Mouse (Mus musculus) G1E (cell line): Measurements from ENCODE around the gene 4921536K21Rik.

Experiments used
- CTCF ChIP-seq: IDR thresholded peaks from 2 replicates; pipeline ENCODE4 v1.5.1; 2012; ENCODE audit warnings: low read depth, low read length, inconsistent platforms, mixed read lengths
- GATA1 ChIP-seq: IDR thresholded peaks from 2 replicates; pipeline ENCODE4 v1.6.1; 2012; ENCODE audit warnings: borderline replicate concordance, low read length, inconsistent platforms, mixed read lengths
- GATA2 ChIP-seq: IDR thresholded peaks from 2 replicates; pipeline ENCODE4 v1.6.1; 2012; ENCODE audit warnings: low read depth, low read length, inconsistent platforms, borderline replicate concordance
- POLR2AphosphoS5 ChIP-seq: IDR thresholded peaks from 2 replicates; pipeline ENCODE4 v1.6.1; 2012; ENCODE audit warnings: low read depth, low read length, inconsistent platforms; ENCODE audit not compliant: insufficient replicate concordance
- TAL1 ChIP-seq: conservative IDR thresholded peaks from 2 replicates; pipeline ENCODE4 v1.6.1; 2012; ENCODE audit warnings: low read depth, low read length, inconsistent platforms, mixed read lengths

DNA sequence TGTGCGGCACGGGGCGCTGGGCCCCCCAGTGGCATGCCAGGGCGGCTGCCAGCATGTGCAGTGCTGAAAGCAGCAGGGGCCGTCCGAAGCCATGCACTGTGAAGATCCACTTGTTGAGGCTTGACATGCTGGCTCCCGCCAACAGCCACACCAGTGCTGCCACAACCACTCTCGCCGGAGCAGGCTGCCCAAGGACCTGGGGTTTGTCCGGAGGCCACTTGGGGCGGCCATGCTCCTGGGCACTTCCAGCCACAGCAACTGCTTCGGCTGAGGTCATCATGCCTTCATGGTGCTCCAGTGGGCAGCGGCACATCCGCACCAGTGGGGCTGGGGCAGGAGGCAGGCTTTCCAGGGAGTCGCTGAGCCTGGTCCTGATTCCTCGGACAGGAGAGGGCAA is 18.0 kb upstream of the 4921536K21Rik start:
- TF ChIP-seq CTCF (no peak), TAL1 (no peak), GATA2 (no peak), GATA1 (no peak), POLR2AphosphoS5 (no peak)
